Mouse (Mus musculus) embryonic facial prominence, embryonic 12.5 days (tissue): ENCODE data around the gene Syne3. TPM values are rescaled to one million over a fixed set of nuclear protein-coding genes. Genes with fewer than 3 reads are reported as not detected.
A peak's percentile ranks its signal among the peaks of the same experiment; 100 is the strongest.

ENCODE experiments used
- ATAC-seq: fragments of 200-750 bp; cut with Nextera tagmentation; 2 replicates; pipeline ENCODE4 v1.8.0; 2017; ENCODE audit not compliant: insufficient number of reproducible peaks, insufficient read depth, low FRiP score, low TSS enrichment
- H3K27ac ChIP-seq: fragments of 300-500 bp; sonication (generic); 2 replicates; pipeline ENCODE4 v1.5.1; 2016; ENCODE audit warnings: mild to moderate bottlenecking
- H3K27me3 ChIP-seq: fragments of 300-500 bp; sonication (generic); 2 replicates; pipeline ENCODE4 v1.6.1; 2016; ENCODE audit warnings: mild to moderate bottlenecking, moderate library complexity
- H3K36me3 ChIP-seq: fragments of 300-500 bp; sonication (generic); 2 replicates; pipeline ENCODE4 v1.6.1; 2016; ENCODE audit warnings: mild to moderate bottlenecking
- H3K4me1 ChIP-seq: fragments of 300-500 bp; sonication (generic); 2 replicates; pipeline ENCODE4 v1.6.1; 2016
- H3K4me2 ChIP-seq: fragments of 300-500 bp; sonication (generic); replicated peaks from 2 replicates; pipeline ENCODE4 v1.6.1; 2016; ENCODE audit warnings: mild to moderate bottlenecking, moderate library complexity
- H3K4me3 ChIP-seq: fragments of 300-500 bp; sonication (generic); 2 replicates; pipeline ENCODE4 v1.5.1; 2016; ENCODE audit warnings: mild to moderate bottlenecking
- H3K9ac ChIP-seq: fragments of 300-500 bp; sonication (generic); 2 replicates; pipeline ENCODE4 v1.6.1; 2016; ENCODE audit warnings: mild to moderate bottlenecking, moderate library complexity
- H3K9me3 ChIP-seq: fragments of 300-500 bp; sonication (generic); 2 replicates; pipeline ENCODE4 v1.6.1; 2016; ENCODE audit warnings: mild to moderate bottlenecking, moderate library complexity
- WGBS: fragments of 180-500 bp; shearing (Covaris S2); methylation state at CpG from one replicate; pipeline ENCODE4 v1.1.7; 2016; 5-methylcytosine and 5-hydroxymethylcytosine counted together
- polyA plus RNA-seq: library from polyadenylated mRNA; unstranded; fragments of >200 nt; fragmentation: Nextera tagmentation; extraction: Ambion mirVana; gene quantifications from 2 replicates; pipeline ENCODE4 v1.2.1, GENCODE M21; 2016

The Syne3 gene
- polyA plus RNA-seq, 1 experiment from 2014 or later, result 0.79 TPM

DNA sequence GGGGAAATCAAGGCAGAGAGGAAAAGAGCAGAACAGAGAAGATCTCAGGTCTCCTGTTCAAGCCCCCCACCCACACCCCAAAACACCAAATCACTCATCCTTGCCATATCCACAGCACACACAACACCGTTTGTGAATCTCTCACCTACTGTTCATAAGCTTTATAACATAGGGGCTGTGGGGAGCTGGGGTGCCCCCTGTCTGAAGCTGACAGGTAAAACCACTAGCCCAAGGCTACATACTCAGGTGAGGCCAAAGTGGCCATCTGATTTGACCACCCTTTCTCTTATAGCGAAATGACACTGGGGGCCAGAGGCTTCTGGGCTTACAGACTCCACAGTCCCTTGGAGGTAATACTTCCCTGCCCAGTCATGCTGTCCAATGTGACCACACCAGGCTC lies 1.5 kb downstream of the Syne3 start:
- H3K4me1 ChIP-seq, result peaks cover 20% of the 10 kb centered on the region
- H3K4me2 ChIP-seq, result peak overlapping the region; percentile 98
- H3K9me3 ChIP-seq, result no peaks in the 10 kb centered on the region
- peaks cover 49% of the 10 kb centered on the region for H3K27me3 ChIP-seq
- H3K36me3 ChIP-seq, result no peaks in the 10 kb centered on the region
- 51% methylated on average over 2 of the region's 2 CpGs for WGBS
- ATAC-seq, result no peak
- no peak overlapping the region for H3K9ac ChIP-seq
- H3K27ac ChIP-seq, result no peak overlapping the region
- no peak overlapping the region for H3K4me3 ChIP-seq

GRCm38 (mm10) chr12:105005715-105005972 lies 4.0 kb downstream of the Syne3 start:
- H3K4me3 ChIP-seq, result no peak overlapping the region
- H3K4me1 ChIP-seq, result peaks cover 26% of the 10 kb centered on the region
- H3K4me2 ChIP-seq, result no peak overlapping the region
- WGBS, result 60% methylated on average over 2 of the region's 2 CpGs
- H3K9ac ChIP-seq, result no peak overlapping the region
- no peaks in the 10 kb centered on the region for H3K9me3 ChIP-seq
- ATAC-seq, result no peak
- H3K27ac ChIP-seq, result no peak overlapping the region
- H3K27me3 ChIP-seq, result peaks cover 38% of the 10 kb centered on the region
- H3K36me3 ChIP-seq, result no peaks in the 10 kb centered on the region

- peaks cover 32% of the 10 kb centered on the region for H3K27me3 ChIP-seq
- WGBS, result 78% methylated on average over 22 of the region's 22 CpGs
- H3K9me3 ChIP-seq, result no peaks in the 10 kb centered on the region
Observed at GRCm38 (mm10) chr12:105004956-105005714, 4.5 kb downstream of the Syne3 start.

DNA sequence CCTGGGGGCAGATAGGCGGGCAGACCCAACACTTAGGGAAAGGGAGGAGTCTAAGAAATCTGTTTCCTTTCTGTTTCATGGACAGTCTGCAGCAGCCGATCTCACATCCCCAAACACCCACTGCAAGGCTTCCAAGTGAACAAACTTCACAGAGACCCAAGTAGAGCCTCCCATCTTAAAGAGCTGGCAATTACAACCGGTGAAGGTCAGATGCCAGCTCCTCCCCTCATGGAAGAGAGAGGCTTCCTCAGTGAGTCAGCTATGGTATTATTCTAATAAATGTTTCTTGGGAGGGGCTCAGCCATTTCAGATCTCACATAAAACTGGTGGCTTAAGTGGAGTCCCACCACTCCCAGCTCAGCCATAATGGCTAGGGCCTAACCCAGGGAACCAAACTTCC lies 5.9 kb downstream of the Syne3 start:
- H3K9ac ChIP-seq, result no peak overlapping the region
- H3K27ac ChIP-seq, result peak overlapping the region; percentile 37; the same call in 1 of the 2 replicates
- WGBS, result 81% methylated on average over 3 of the region's 3 CpGs
- no peaks in the 10 kb centered on the region for H3K9me3 ChIP-seq
- H3K36me3 ChIP-seq, result no peaks in the 10 kb centered on the region
- no peak overlapping the region for H3K4me3 ChIP-seq
- H3K4me1 ChIP-seq, result peaks cover 15% of the 10 kb centered on the region
- peaks cover 22% of the 10 kb centered on the region for H3K27me3 ChIP-seq
- no peak overlapping the region for H3K4me2 ChIP-seq
- no peak for ATAC-seq

More at GRCm38 (mm10) chr12:105004956-105005714, 4.5 kb downstream of the Syne3 start:
- H3K36me3 ChIP-seq, result no peaks in the 10 kb centered on the region
- no peak for ATAC-seq
- no peak overlapping the region for H3K4me2 ChIP-seq
- no peak overlapping the region for H3K27ac ChIP-seq
- H3K4me3 ChIP-seq, result no peak overlapping the region
- H3K4me1 ChIP-seq, result peaks cover 23% of the 10 kb centered on the region
- no peak overlapping the region for H3K9ac ChIP-seq

- WGBS, result 48% methylated on average over 9 of the region's 9 CpGs
- H3K9me3 ChIP-seq, result no peaks in the 10 kb centered on the region
- no peak overlapping the region for H3K4me2 ChIP-seq
- peaks cover 17% of the 10 kb centered on the region for H3K27me3 ChIP-seq
- H3K4me3 ChIP-seq, result no peak overlapping the region
- no peaks in the 10 kb centered on the region for H3K36me3 ChIP-seq
- H3K4me1 ChIP-seq, result peaks cover 10% of the 10 kb centered on the region; the same call in 1 of the 2 replicates
- ATAC-seq, result no peak
- H3K27ac ChIP-seq, result no peak overlapping the region
- no peak overlapping the region for H3K9ac ChIP-seq
Observed at GRCm38 (mm10) chr12:105003158-105003557, 6.5 kb downstream of the Syne3 start.

- no peak overlapping the region for H3K4me3 ChIP-seq
- H3K9ac ChIP-seq, result no peak overlapping the region
- H3K4me2 ChIP-seq, result no peak overlapping the region
- peaks cover 9% of the 10 kb centered on the region; the same call in 1 of the 2 replicates for H3K4me1 ChIP-seq
- no peaks in the 10 kb centered on the region for H3K9me3 ChIP-seq
- peaks cover 11% of the 10 kb centered on the region for H3K27me3 ChIP-seq
- no peak overlapping the region for H3K27ac ChIP-seq
- peak; percentile 72; the same call in 1 of the 2 replicates for ATAC-seq
- H3K36me3 ChIP-seq, result no peaks in the 10 kb centered on the region
- 68% methylated on average over 10 of the region's 10 CpGs for WGBS
Observed at GRCm38 (mm10) chr12:105002340-105003132, 7.1 kb downstream of the Syne3 start.

GRCm38 (mm10) chr12:105001317-105001716 lies 8.3 kb downstream of the Syne3 start:
- no peak overlapping the region for H3K9ac ChIP-seq
- H3K36me3 ChIP-seq, result no peaks in the 10 kb centered on the region
- WGBS, result 84% methylated on average over 9 of the region's 9 CpGs
- peaks cover 3% of the 10 kb centered on the region; the same call in 1 of the 2 replicates for H3K27me3 ChIP-seq
- no peak overlapping the region for H3K27ac ChIP-seq
- no peak for ATAC-seq
- H3K4me3 ChIP-seq, result no peak overlapping the region
- no peak overlapping the region for H3K4me2 ChIP-seq
- H3K4me1 ChIP-seq, result peaks cover 9% of the 10 kb centered on the region; the same call in 1 of the 2 replicates
- no peaks in the 10 kb centered on the region for H3K9me3 ChIP-seq

DNA sequence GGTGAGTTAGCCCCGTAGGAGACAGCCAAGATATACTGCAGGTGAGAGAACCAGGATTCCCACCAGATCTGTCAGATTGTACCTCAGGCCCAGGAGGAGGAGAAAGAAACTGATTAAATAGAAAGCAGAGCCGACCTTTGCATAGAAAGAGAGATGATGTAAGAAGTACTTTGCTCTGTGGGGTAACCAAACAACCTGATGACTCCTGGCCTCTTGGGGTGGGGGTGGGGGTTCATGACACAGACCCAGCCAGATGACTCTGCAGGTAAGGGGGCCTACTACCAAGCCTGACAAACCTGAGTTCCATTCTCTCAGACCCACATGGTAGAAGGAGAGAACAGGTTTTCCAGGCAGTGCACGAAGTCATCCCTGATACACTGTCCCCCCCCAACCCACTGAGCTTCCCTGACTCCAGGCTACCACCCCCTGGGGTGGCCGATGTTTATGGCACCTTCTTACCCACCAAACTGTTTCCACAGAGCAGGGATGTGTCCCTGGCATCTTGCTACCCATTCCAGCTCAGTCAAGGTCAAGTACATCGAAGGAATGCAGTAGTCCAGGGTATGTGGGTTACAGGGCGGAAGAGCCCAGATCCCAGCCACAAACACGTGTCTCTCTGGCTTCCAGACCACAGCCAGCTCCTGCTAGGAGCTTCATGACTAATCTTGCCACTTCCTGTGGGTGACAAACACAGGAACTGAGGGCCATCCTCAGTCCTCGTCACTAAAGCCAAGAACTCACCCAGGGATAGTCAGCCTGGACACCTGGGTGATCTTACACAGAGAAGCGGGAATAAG lies 8.9 kb downstream of the Syne3 start:
- 77% methylated on average over 9 of the region's 9 CpGs for WGBS
- peaks cover 9% of the 10 kb centered on the region; the same call in 1 of the 2 replicates for H3K4me1 ChIP-seq
- no peaks in the 10 kb centered on the region for H3K9me3 ChIP-seq
- no peaks in the 10 kb centered on the region for H3K36me3 ChIP-seq
- no peak overlapping the region for H3K27ac ChIP-seq
- H3K4me2 ChIP-seq, result no peak overlapping the region
- no peaks in the 10 kb centered on the region for H3K27me3 ChIP-seq
- no peak overlapping the region for H3K9ac ChIP-seq
- H3K4me3 ChIP-seq, result no peak overlapping the region
- no peak for ATAC-seq

GRCm38 (mm10) chr12:104999171-104999570 lies 10.4 kb downstream of the Syne3 start:
- no peaks in the 10 kb centered on the region for H3K9me3 ChIP-seq
- H3K27me3 ChIP-seq, result no peaks in the 10 kb centered on the region; the same call in 1 of the 2 replicates
- H3K36me3 ChIP-seq, result no peaks in the 10 kb centered on the region
- no peak overlapping the region for H3K27ac ChIP-seq
- H3K4me2 ChIP-seq, result no peak overlapping the region
- no peak overlapping the region for H3K9ac ChIP-seq
- ATAC-seq, result no peak
- peaks cover 9% of the 10 kb centered on the region; the same call in 1 of the 2 replicates for H3K4me1 ChIP-seq
- WGBS, result 56% methylated on average over 8 of the region's 8 CpGs
- no peak overlapping the region for H3K4me3 ChIP-seq

DNA sequence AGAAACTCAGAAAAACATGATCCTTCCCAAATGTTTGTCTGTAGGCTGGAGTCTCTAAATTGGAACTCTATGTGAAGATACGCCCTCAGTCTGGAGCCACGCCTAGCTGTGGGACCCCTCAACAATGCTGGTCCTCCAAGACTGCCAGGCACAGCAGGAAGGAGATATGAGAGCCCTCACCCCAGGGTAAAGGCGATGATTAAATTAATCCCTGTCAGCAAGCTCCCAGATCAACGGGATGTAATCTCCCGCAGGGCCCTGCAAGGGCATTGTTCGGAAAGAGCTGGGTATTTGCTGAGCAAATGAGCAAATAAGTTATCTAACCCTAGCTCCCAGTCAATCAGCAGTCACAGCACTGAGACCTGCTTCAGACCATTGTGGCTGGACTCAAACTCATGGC lies 11.1 kb downstream of the Syne3 start:
- H3K36me3 ChIP-seq, result no peaks in the 10 kb centered on the region
- no peak overlapping the region for H3K4me3 ChIP-seq
- H3K27ac ChIP-seq, result no peak overlapping the region
- no peaks in the 10 kb centered on the region for H3K9me3 ChIP-seq
- H3K9ac ChIP-seq, result no peak overlapping the region
- H3K4me1 ChIP-seq, result peaks cover 9% of the 10 kb centered on the region; the same call in 1 of the 2 replicates
- H3K27me3 ChIP-seq, result no peaks in the 10 kb centered on the region; the same call in 1 of the 2 replicates
- no peak for ATAC-seq
- H3K4me2 ChIP-seq, result no peak overlapping the region
- WGBS, result 67% methylated on average over 6 of the region's 6 CpGs

- Histone ChIP-seq H3K36me3 (no peaks in the 10 kb centered on the region), H3K4me2 (no peak overlapping the region), H3K9ac (no peak overlapping the region), H3K27ac (no peak overlapping the region), H3K4me1 (peaks cover 3% of the 10 kb centered on the region; the same call in 1 of the 2 replicates), H3K4me3 (no peak overlapping the region), H3K27me3 (no peaks in the 10 kb centered on the region; the same call in 1 of the 2 replicates), H3K9me3 (no peaks in the 10 kb centered on the region)
- WGBS, result 70% methylated on average over 10 of the region's 10 CpGs
- ATAC-seq, result no peak
Observed at GRCm38 (mm10) chr12:104997641-104998293, 11.8 kb downstream of the Syne3 start.
